Mouse (Mus musculus) heart, embryonic 15.5 days (tissue): ENCODE data around the gene Cep170. TPM values are rescaled to one million over a fixed set of nuclear protein-coding genes. Genes with fewer than 3 reads are reported as not detected.
"Not testable (repeated sequence)": the region's sequence is repeated elsewhere in the genome, so short reads cannot be mapped to it uniquely, and the experiment has no call there.

ENCODE experiments used
- ATAC-seq: fragments of 200-750 bp; cut with Nextera tagmentation; replicated peaks from 2 replicates; pipeline ENCODE4 v1.8.0; 2017; ENCODE audit warnings: low read depth, moderate TSS enrichment; ENCODE audit not compliant: insufficient number of reproducible peaks, insufficient read depth, low FRiP score
- H3K27ac ChIP-seq: fragments of 300-500 bp; sonication (generic); 2 replicates; pipeline ENCODE4 v1.5.1; 2015; ENCODE audit warnings: mild to moderate bottlenecking, inconsistent platforms
- H3K27me3 ChIP-seq: fragments of 300-500 bp; sonication (generic); 2 replicates; pipeline ENCODE4 v1.6.1; 2015; ENCODE audit warnings: inconsistent platforms
- H3K36me3 ChIP-seq: fragments of 300-500 bp; sonication (generic); 2 replicates; pipeline ENCODE4 v1.6.1; 2015; ENCODE audit warnings: mild to moderate bottlenecking, inconsistent platforms
- H3K4me1 ChIP-seq: fragments of 300-500 bp; sonication (generic); replicated peaks from 2 replicates; pipeline ENCODE4 v1.6.1; 2015; ENCODE audit warnings: inconsistent platforms
- H3K4me2 ChIP-seq: fragments of 300-500 bp; sonication (generic); 2 replicates; pipeline ENCODE4 v1.6.1; 2015; ENCODE audit warnings: inconsistent platforms, mild to moderate bottlenecking, moderate library complexity
- H3K4me3 ChIP-seq: fragments of 300-500 bp; sonication (generic); 2 replicates; pipeline ENCODE4 v1.5.1; 2015; ENCODE audit warnings: mild to moderate bottlenecking, inconsistent platforms
- H3K9ac ChIP-seq: fragments of 300-500 bp; sonication (generic); 2 replicates; pipeline ENCODE4 v1.6.1; 2015; ENCODE audit warnings: mild to moderate bottlenecking, inconsistent platforms
- H3K9me3 ChIP-seq: fragments of 300-500 bp; sonication (generic); replicated peaks from 2 replicates; pipeline ENCODE4 v1.6.1; 2016; ENCODE audit warnings: inconsistent platforms
- WGBS: fragments of 180-500 bp; shearing (Covaris S2); methylation state at CpG from one replicate; pipeline ENCODE4 v1.1.7; 2015; ENCODE audit warnings: mixed read lengths; 5-methylcytosine and 5-hydroxymethylcytosine counted together
- polyA plus RNA-seq: library from polyadenylated mRNA; unstranded; fragments of >200 nt; fragmentation: Nextera tagmentation; extraction: Ambion mirVana; gene quantifications from 2 replicates; pipeline ENCODE4 v1.2.1, GENCODE M21; 2015

Gene Cep170
- polyA plus RNA-seq: 19.5 and 20.2 TPM in 2 replicates

- Histone ChIP-seq H3K36me3 (no peaks in the 10 kb centered on the region), H3K27ac (peak within 1 kb of the TSS; percentile 98), H3K9ac (peak within 1 kb of the TSS; percentile 87), H3K4me2 (peak within 1 kb of the TSS; percentile 68), H3K4me1 (peaks cover 23% of the 10 kb centered on the region), H3K27me3 (no peaks in the 10 kb centered on the region), H3K4me3 (peak within 1 kb of the TSS; percentile 92), H3K9me3 (no peaks in the 10 kb centered on the region)
- ATAC-seq: peak; percentile 91
- under 1% methylated on average over 28 of the region's 28 CpGs for WGBS
Measured at GRCm38 (mm10) chr1:176814036-176814420, at the start of gene Cep170. Gene Cep170 (minus strand): TSS chr1:176814067.

GRCm38 (mm10) chr1:176861981-176862644 lies 48.2 kb upstream of the Cep170 start:
- no peaks in the 10 kb centered on the region for H3K36me3 ChIP-seq
- no peak overlapping the region for H3K4me2 ChIP-seq
- ATAC-seq: no peak
- H3K27ac ChIP-seq: no peak overlapping the region
- H3K4me3 ChIP-seq: no peak overlapping the region
- peaks cover 2% of the 10 kb centered on the region; the same call in 1 of the 2 replicates for H3K4me1 ChIP-seq
- no peak overlapping the region for H3K9ac ChIP-seq
- no peaks in the 10 kb centered on the region for H3K27me3 ChIP-seq
- no peaks in the 10 kb centered on the region for H3K9me3 ChIP-seq
- 59% methylated on average over 9 of the region's 9 CpGs for WGBS

GRCm38 (mm10) chr1:176852813-176853590 lies 39.1 kb upstream of the Cep170 start:
- H3K27ac ChIP-seq: no peak overlapping the region

GRCm38 (mm10) chr1:176851401-176851800 lies 37.5 kb upstream of the Cep170 start:
- 90% methylated on average over 7 of the region's 7 CpGs for WGBS
- no peak for ATAC-seq
- Histone ChIP-seq H3K4me3 (no peak overlapping the region), H3K27me3 (no peaks in the 10 kb centered on the region), H3K36me3 (no peaks in the 10 kb centered on the region; the same call in 1 of the 2 replicates), H3K9me3 (no peaks in the 10 kb centered on the region; the same call in 1 of the 2 replicates), H3K4me2 (no peak overlapping the region), H3K27ac (no peak overlapping the region), H3K4me1 (no peaks in the 10 kb centered on the region), H3K9ac (no peak overlapping the region)

More at GRCm38 (mm10) chr1:176852813-176853590, 39.1 kb upstream of the Cep170 start:
- Histone ChIP-seq H3K27me3 (no peaks in the 10 kb centered on the region), H3K36me3 (no peaks in the 10 kb centered on the region; the same call in 1 of the 2 replicates), H3K4me1 (no peaks in the 10 kb centered on the region), H3K4me2 (no peak overlapping the region), H3K4me3 (no peak overlapping the region), H3K9me3 (no peaks in the 10 kb centered on the region; the same call in 1 of the 2 replicates), H3K9ac (no peak overlapping the region)
- ATAC-seq: no peak
- WGBS: 87% methylated on average over 9 of the region's 9 CpGs

- Histone ChIP-seq H3K4me3 (no peak overlapping the region), H3K27ac (no peak overlapping the region), H3K9ac (no peak overlapping the region), H3K4me1 (no peaks in the 10 kb centered on the region), H3K36me3 (0 out of 2 replicates have a peak, but pooled peaks cover 3% of the 10 kb centered on the region), H3K4me2 (no peak overlapping the region), H3K27me3 (no peaks in the 10 kb centered on the region), H3K9me3 (no peaks in the 10 kb centered on the region; the same call in 1 of the 2 replicates)
- WGBS: 76% methylated on average over 2 of the region's 2 CpGs
- ATAC-seq: no peak
Measured at GRCm38 (mm10) chr1:176849377-176849776, 35.5 kb upstream of the Cep170 start.

- Histone ChIP-seq H3K4me2 (no peak overlapping the region), H3K27me3 (no peaks in the 10 kb centered on the region), H3K4me3 (no peak overlapping the region), H3K4me1 (no peaks in the 10 kb centered on the region), H3K27ac (no peak overlapping the region), H3K9ac (no peak overlapping the region), H3K36me3 (0 out of 2 replicates have a peak, but pooled peaks cover 3% of the 10 kb centered on the region), H3K9me3 (no peaks in the 10 kb centered on the region; the same call in 1 of the 2 replicates)
- WGBS: 79% methylated on average over 11 of the region's 11 CpGs
- no peak for ATAC-seq
Measured at GRCm38 (mm10) chr1:176848613-176849290, 34.9 kb upstream of the Cep170 start.

GRCm38 (mm10) chr1:176847118-176847859 lies 33.4 kb upstream of the Cep170 start:
- no peak for ATAC-seq
- 78% methylated on average over 10 of the region's 10 CpGs for WGBS
- H3K9me3 ChIP-seq: no peaks in the 10 kb centered on the region
- H3K4me2 ChIP-seq: no peak overlapping the region
- no peaks in the 10 kb centered on the region for H3K4me1 ChIP-seq
- no peak overlapping the region for H3K27ac ChIP-seq
- 0 out of 2 replicates have a peak, but pooled peaks cover 3% of the 10 kb centered on the region for H3K36me3 ChIP-seq
- no peak overlapping the region for H3K4me3 ChIP-seq
- H3K27me3 ChIP-seq: no peaks in the 10 kb centered on the region
- H3K9ac ChIP-seq: no peak overlapping the region

- ATAC-seq: no peak
- Histone ChIP-seq H3K4me3 (no peak overlapping the region), H3K27me3 (no peaks in the 10 kb centered on the region), H3K27ac (no peak overlapping the region), H3K9me3 (no peaks in the 10 kb centered on the region), H3K4me2 (no peak overlapping the region), H3K9ac (no peak overlapping the region), H3K4me1 (no peaks in the 10 kb centered on the region), H3K36me3 (0 out of 2 replicates have a peak, but pooled peaks cover 3% of the 10 kb centered on the region)
- WGBS: 78% methylated on average over 17 of the region's 17 CpGs
Measured at GRCm38 (mm10) chr1:176845082-176845977, 31.5 kb upstream of the Cep170 start.

GRCm38 (mm10) chr1:176836562-176836961 lies 22.7 kb upstream of the Cep170 start:
- WGBS: 26% methylated on average over 7 of the region's 7 CpGs
- H3K4me2 ChIP-seq: peak overlapping the region; percentile 93
- H3K27ac ChIP-seq: not testable (repeated sequence)

More at GRCm38 (mm10) chr1:176836562-176836961, 22.7 kb upstream of the Cep170 start:
- H3K9ac ChIP-seq, H3K36me3 ChIP-seq, H3K27me3 ChIP-seq, ATAC-seq, H3K9me3 ChIP-seq: not testable (repeated sequence)
- Histone ChIP-seq H3K4me3 (peak overlapping the region; percentile 60), H3K4me1 (peaks cover 15% of the 10 kb centered on the region)
